Mouse (Mus musculus) bone marrow, adult 2 months (tissue): ENCODE measurements around the gene Srd5a1.

Source experiments
- CTCF ChIP-seq: fragments of 200-500 bp; IDR thresholded peaks from 2 replicates; pipeline ENCODE4 v1.5.1; 2011; ENCODE audit warnings: low read length, control low read depth; ENCODE audit not compliant: control insufficient read depth, insufficient read depth
- POLR2A ChIP-seq: fragments of 200-500 bp; IDR thresholded peaks from 2 replicates; pipeline ENCODE4 v1.6.1; 2011; ENCODE audit warnings: low read depth, mild to moderate bottlenecking, control low read depth, low read length, borderline replicate concordance; ENCODE audit not compliant: control insufficient read depth

GRCm38 (mm10) chr13:69556728-69557127 lies 54.5 kb downstream of the Srd5a1 start:
- TF ChIP-seq POLR2A (no peak), CTCF (no peak)
